Mouse (Mus musculus) kidney, embryonic 14.5 days (tissue): ENCODE data around the gene Parl. TPM values are rescaled to one million over a fixed set of nuclear protein-coding genes. Genes with fewer than 3 reads are reported as not detected.
A peak's percentile ranks its signal among the peaks of the same experiment; 100 is the strongest.

Experiments used
- ATAC-seq: fragments of 200-750 bp; cut with Nextera tagmentation; 2 replicates; pipeline ENCODE4 v1.8.0; 2017; ENCODE audit warnings: moderate number of reproducible peaks, mild to moderate bottlenecking, moderate TSS enrichment, moderate library complexity; ENCODE audit not compliant: low FRiP score, low TSS enrichment
- H3K27ac ChIP-seq: fragments of 300-500 bp; sonication (generic); 2 replicates; pipeline ENCODE4 v1.5.1; 2014; ENCODE audit warnings: low read depth, mild to moderate bottlenecking, low read length, moderate library complexity, mixed read lengths
- H3K27me3 ChIP-seq: fragments of 300-500 bp; sonication (generic); 2 replicates; pipeline ENCODE4 v1.6.1; 2014; ENCODE audit warnings: mild to moderate bottlenecking, low read length; ENCODE audit not compliant: control insufficient read depth, insufficient read depth
- H3K36me3 ChIP-seq: fragments of 300-500 bp; sonication (generic); 2 replicates; pipeline ENCODE4 v1.6.1; 2014; ENCODE audit warnings: low read length, mixed read lengths; ENCODE audit not compliant: control insufficient read depth, insufficient read depth
- H3K4me1 ChIP-seq: fragments of 300-500 bp; sonication (generic); 2 replicates; pipeline ENCODE4 v1.6.1; 2014; ENCODE audit warnings: low read length, mixed read lengths; ENCODE audit not compliant: control insufficient read depth, insufficient read depth
- H3K4me2 ChIP-seq: fragments of 300-500 bp; sonication (generic); replicated peaks from 2 replicates; pipeline ENCODE4 v1.6.1; 2014; ENCODE audit warnings: low read depth, mild to moderate bottlenecking, low read length
- H3K4me3 ChIP-seq: fragments of 300-500 bp; sonication (generic); 2 replicates; pipeline ENCODE4 v1.5.1; 2014; ENCODE audit warnings: mild to moderate bottlenecking, low read length
- H3K9ac ChIP-seq: fragments of 300-500 bp; sonication (generic); 2 replicates; pipeline ENCODE4 v1.6.1; 2014; ENCODE audit warnings: low read depth, mild to moderate bottlenecking, low read length, moderate library complexity
- H3K9me3 ChIP-seq: fragments of 300-500 bp; sonication (generic); 2 replicates; pipeline ENCODE4 v1.6.1; 2016; ENCODE audit warnings: low read length; ENCODE audit not compliant: control insufficient read depth
- WGBS: fragments of 180-500 bp; shearing (Covaris S2); extraction: QIAGEN DNeasy Blood & Tissue Kit; methylation state at CpG from one replicate; pipeline ENCODE4 v1.1.7; 2014; 5-methylcytosine and 5-hydroxymethylcytosine counted together
- polyA plus RNA-seq: library from polyadenylated mRNA; unstranded; fragments of >200 nt; fragmentation: Nextera tagmentation; extraction: Ambion mirVana; gene quantifications from 2 replicates; pipeline ENCODE4 v1.2.1, GENCODE M21; 2014

The Parl gene
- polyA plus RNA-seq, 1 experiment from 2014 or later, result 110 TPM

GRCm38 (mm10) chr16:20248442-20249174 lies 53.6 kb downstream of the Parl start:
- no peak overlapping the region for H3K4me3 ChIP-seq
- no peak overlapping the region for H3K9ac ChIP-seq
- H3K36me3 ChIP-seq, result no peaks in the 10 kb centered on the region
- no peaks in the 10 kb centered on the region for H3K9me3 ChIP-seq
- no peak for ATAC-seq
- no peaks in the 10 kb centered on the region for H3K27me3 ChIP-seq
- no peak overlapping the region for H3K4me2 ChIP-seq
- H3K4me1 ChIP-seq, result no peaks in the 10 kb centered on the region
- H3K27ac ChIP-seq, result no peak overlapping the region
- WGBS, result 80% methylated on average over 9 of the region's 9 CpGs

GRCm38 (mm10) chr16:20247103-20247502 lies 55.1 kb downstream of the Parl start:
- no peaks in the 10 kb centered on the region for H3K36me3 ChIP-seq
- no peak overlapping the region for H3K4me2 ChIP-seq
- no peaks in the 10 kb centered on the region for H3K9me3 ChIP-seq
- no peak overlapping the region for H3K4me3 ChIP-seq
- H3K27ac ChIP-seq, result no peak overlapping the region
- H3K27me3 ChIP-seq, result no peaks in the 10 kb centered on the region
- H3K4me1 ChIP-seq, result no peaks in the 10 kb centered on the region
- no peak overlapping the region for H3K9ac ChIP-seq
- ATAC-seq, result no peak

GRCm38 (mm10) chr16:20240468-20241414 lies 61.4 kb downstream of the Parl start, which contains the start of gene Map6d1:
TSS of gene Map6d1 (minus strand) at chr16:20241358.
- no peak within 1 kb of the TSS for H3K27ac ChIP-seq
- H3K4me2 ChIP-seq, result peak within 1 kb of the TSS; percentile 97
- under 1% methylated on average over 90 of the region's 90 CpGs for WGBS
- no peaks in the 10 kb centered on the region for H3K36me3 ChIP-seq
- peaks cover 4% of the 10 kb centered on the region; the same call in 1 of the 2 replicates for H3K27me3 ChIP-seq
- peak within 1 kb of the TSS; percentile 63 for H3K9ac ChIP-seq
- H3K4me3 ChIP-seq, result peak within 1 kb of the TSS; percentile 70
- no peaks in the 10 kb centered on the region for H3K9me3 ChIP-seq
- H3K4me1 ChIP-seq, result no peaks in the 10 kb centered on the region
- ATAC-seq, result peak; percentile 79

- Histone ChIP-seq H3K4me2 (no peak overlapping the region), H3K9ac (no peak overlapping the region), H3K36me3 (no peaks in the 10 kb centered on the region), H3K4me1 (no peaks in the 10 kb centered on the region), H3K9me3 (no peaks in the 10 kb centered on the region), H3K4me3 (no peak overlapping the region), H3K27me3 (peaks cover 4% of the 10 kb centered on the region; the same call in 1 of the 2 replicates), H3K27ac (no peak overlapping the region)
- WGBS, result 90% methylated on average over 4 of the region's 4 CpGs
- no peak for ATAC-seq
Observed at GRCm38 (mm10) chr16:20238646-20239045, 63.5 kb downstream of the Parl start.

- WGBS, result 73% methylated on average over 4 of the region's 4 CpGs
- no peak for ATAC-seq
- Histone ChIP-seq H3K4me1 (no peaks in the 10 kb centered on the region), H3K27ac (no peak overlapping the region), H3K27me3 (peaks cover 4% of the 10 kb centered on the region; the same call in 1 of the 2 replicates), H3K9ac (no peak overlapping the region), H3K4me3 (no peak overlapping the region), H3K9me3 (no peaks in the 10 kb centered on the region), H3K4me2 (no peak overlapping the region), H3K36me3 (peaks cover 9% of the 10 kb centered on the region; the same call in 1 of the 2 replicates)
Observed at GRCm38 (mm10) chr16:20237426-20237825, 64.8 kb downstream of the Parl start.

GRCm38 (mm10) chr16:20234406-20234805 lies 67.8 kb downstream of the Parl start:
- H3K27ac ChIP-seq, result no peak overlapping the region
- no peaks in the 10 kb centered on the region for H3K9me3 ChIP-seq
- H3K27me3 ChIP-seq, result no peaks in the 10 kb centered on the region
- peaks cover 35% of the 10 kb centered on the region for H3K36me3 ChIP-seq
- no peak overlapping the region for H3K9ac ChIP-seq
- H3K4me3 ChIP-seq, result no peak overlapping the region
- ATAC-seq, result peak; percentile 30; the same call in 1 of the 2 replicates
- WGBS, result 56% methylated on average over 4 of the region's 4 CpGs
- no peak overlapping the region for H3K4me2 ChIP-seq
- no peaks in the 10 kb centered on the region for H3K4me1 ChIP-seq

Other genes starting within 250 kb of the Parl start
- 21.8 and 40.4 TPM in 2 replicates for gene Klhl24, start 204.8 kb downstream of the Parl start, polyA plus RNA-seq
- 24.3 and 47.5 TPM in 2 replicates for gene Yeats2, start 161.3 kb downstream of the Parl start, polyA plus RNA-seq
- 0.88 and 1.0 TPM in 2 replicates for gene Map6d1, start 61.0 kb downstream of the Parl start, polyA plus RNA-seq
- gene Cyp2ab1, start 23.0 kb upstream of the Parl start, polyA plus RNA-seq, result not detected in 2 replicates
- gene Abcc5, start 124.0 kb upstream of the Parl start, polyA plus RNA-seq, result 37.3 and 64.0 TPM in 2 replicates
- 68.6 and 115 TPM in 2 replicates for gene Eif2b5, start 196.4 kb upstream of the Parl start, polyA plus RNA-seq
- gene Dvl3, start 214.6 kb upstream of the Parl start, polyA plus RNA-seq, result 29.1 and 30.5 TPM in 2 replicates
- 607 TPM in 2 replicates for gene Ap2m1, start 233.1 kb upstream of the Parl start, polyA plus RNA-seq
- 42.6 and 44.5 TPM in 2 replicates for gene Abcf3, start 246.2 kb upstream of the Parl start, polyA plus RNA-seq